Mouse (Mus musculus): ENCODE results near the gene Nagk. TPM values are rescaled to one million over a fixed set of nuclear protein-coding genes. Genes with fewer than 3 reads are reported as not detected.

Nagk gene
- polyA plus RNA-seq (2015; fragmentation: Nextera tagmentation; extraction: Ambion mirVana): 22.9 and 27.3 TPM in 2 replicates

DNA sequence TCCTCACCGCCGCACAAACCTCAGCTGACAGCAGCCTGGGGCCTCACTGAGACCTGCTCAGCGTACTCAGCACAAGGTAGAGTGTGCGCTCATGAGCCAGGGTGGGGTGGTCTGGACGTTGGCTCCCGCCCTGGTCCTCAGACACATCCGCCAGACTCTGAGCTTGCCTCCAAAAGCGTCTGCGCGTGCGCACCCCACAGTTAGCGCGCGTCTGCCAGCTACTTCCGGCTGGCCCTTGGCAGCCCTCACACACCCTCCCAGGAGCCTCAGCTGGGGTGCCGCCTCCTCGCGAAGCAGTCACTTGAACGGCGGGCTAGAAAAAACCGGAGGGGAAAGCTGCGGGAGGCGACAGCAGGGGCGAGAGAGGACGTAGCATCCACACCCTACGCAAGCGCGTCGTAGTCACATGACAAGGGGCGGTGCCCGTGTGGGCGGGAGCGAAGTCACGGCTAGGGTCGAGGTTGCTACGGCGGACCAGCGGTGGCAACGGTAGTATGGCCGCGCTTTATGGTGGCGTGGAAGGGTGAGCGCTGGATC lies at the start of gene Nagk:
Gene Nagk, plus strand, starts transcription at position 223 of the 537 bp plus-strand sequence.

DNA sequence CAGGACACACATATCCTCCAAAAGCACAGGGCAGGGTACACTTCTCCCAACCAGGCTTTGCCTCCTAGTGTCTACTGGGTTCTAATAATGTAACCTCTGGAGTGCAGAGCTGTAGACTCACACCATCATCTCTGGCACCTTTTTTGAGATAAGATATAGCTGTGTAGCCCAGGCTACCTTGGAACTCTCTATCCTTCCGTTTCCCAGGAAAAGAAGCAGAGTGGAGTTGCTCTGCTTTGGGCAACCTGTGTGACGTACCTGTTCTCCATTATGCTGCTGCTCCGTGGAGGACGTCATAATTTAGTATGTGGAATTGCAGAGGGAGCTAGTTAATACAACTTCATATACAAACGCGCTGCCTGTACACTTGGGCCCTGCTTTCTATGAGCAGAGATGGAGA lies 32.4 kb upstream of the Nagk start, which contains the start of gene Ankrd53:
Gene Ankrd53, plus strand, starts transcription at position 301 of the 400 bp plus-strand sequence.

DNA sequence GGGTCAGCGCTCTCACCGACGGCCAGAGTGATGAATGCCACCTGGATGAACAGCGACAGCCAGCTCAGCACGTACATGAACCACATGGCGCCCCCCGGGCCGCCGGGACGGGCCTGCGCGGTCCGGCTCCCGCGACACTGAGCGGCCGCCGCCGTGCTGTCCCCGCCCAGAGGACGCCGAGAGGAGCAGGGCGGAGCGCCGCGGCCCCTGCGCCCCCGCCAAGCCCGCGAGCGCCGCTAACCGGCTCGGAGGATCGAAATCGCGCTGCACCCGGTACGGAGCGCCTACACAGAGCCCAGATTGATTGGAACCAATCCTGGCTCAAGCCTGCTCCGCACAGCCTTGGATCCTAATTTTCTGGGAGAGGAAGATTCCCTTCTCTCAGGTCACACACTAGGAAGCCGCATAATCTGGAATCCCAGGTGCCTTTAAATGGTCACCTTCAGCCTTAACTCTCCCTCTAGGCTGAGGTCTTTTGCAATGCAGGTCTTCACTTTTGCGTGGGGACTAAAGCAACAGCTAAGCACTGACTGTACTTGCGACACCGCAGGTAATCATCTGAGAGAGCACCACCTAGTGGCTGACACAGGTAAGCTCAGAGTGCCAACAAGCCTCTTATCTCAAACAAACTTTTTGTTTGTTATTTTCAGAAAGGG lies 19.0 kb upstream of the Nagk start, which contains the start of gene Tex261:
Gene Tex261, minus strand, starts transcription at position 176 of the 656 bp plus-strand sequence.

GRCm38 (mm10) chr6:83831606-83832123 lies 36.9 kb downstream of the Nagk start, which contains the start of gene Paip2b:
Gene Paip2b (minus strand): TSS chr6:83831741.

Other genes with a start within 250 kb of the Nagk start
- gene Stambp, start 222.3 kb upstream of the Nagk start, polyA plus RNA-seq (2015; fragmentation: Nextera tagmentation; extraction: Ambion mirVana): 12.8 and 14.4 TPM in 2 replicates
- gene Clec4f, start 138.8 kb upstream of the Nagk start, polyA plus RNA-seq (2015; fragmentation: Nextera tagmentation; extraction: Ambion mirVana): 0.07 and 0.08 TPM in 2 replicates
- not detected in 2 replicates for gene Cd207, start 117.1 kb upstream of the Nagk start, polyA plus RNA-seq (2015; fragmentation: Nextera tagmentation; extraction: Ambion mirVana)
- not detected in 2 replicates for gene Vax2, start 83.7 kb upstream of the Nagk start, polyA plus RNA-seq (2015; fragmentation: Nextera tagmentation; extraction: Ambion mirVana)
- gene Atp6v1b1, start 52.0 kb upstream of the Nagk start, polyA plus RNA-seq (2015; fragmentation: Nextera tagmentation; extraction: Ambion mirVana): not detected in 2 replicates
- gene Ankrd53, start 32.3 kb upstream of the Nagk start, polyA plus RNA-seq (2015; fragmentation: Nextera tagmentation; extraction: Ambion mirVana): not detected in 2 replicates
- gene Tex261, start 19.2 kb upstream of the Nagk start, polyA plus RNA-seq (2015; fragmentation: Nextera tagmentation; extraction: Ambion mirVana): 63.7 and 66.6 TPM in 2 replicates
- gene Paip2b, start 36.8 kb downstream of the Nagk start, polyA plus RNA-seq (2015; fragmentation: Nextera tagmentation; extraction: Ambion mirVana): 4.1 and 5.4 TPM in 2 replicates
- 27.9 and 30.9 TPM in 2 replicates for gene Zfp638, start 72.1 kb downstream of the Nagk start, polyA plus RNA-seq (2015; fragmentation: Nextera tagmentation; extraction: Ambion mirVana)
- 4.8 and 6.7 TPM in 2 replicates for gene Dysf, start 213.6 kb downstream of the Nagk start, polyA plus RNA-seq (2015; fragmentation: Nextera tagmentation; extraction: Ambion mirVana)